Mouse (Mus musculus) embryonic facial prominence, embryonic 11.5 days (tissue): ENCODE data around the gene Pmepa1. TPM values are rescaled to one million over a fixed set of nuclear protein-coding genes. Genes with fewer than 3 reads are reported as not detected.

Source experiments
- ATAC-seq: fragments of 200-750 bp; cut with Nextera tagmentation; replicated peaks from 2 replicates; pipeline ENCODE4 v1.8.0; 2017; ENCODE audit warnings: low read depth; ENCODE audit not compliant: insufficient number of reproducible peaks, low FRiP score, low TSS enrichment
- DNase-seq: peaks from one replicate; pipeline ENCODE4 v3.0.0-alpha.2; 2015; ENCODE audit warnings: low spot score
- H3K27ac ChIP-seq: fragments of 300-500 bp; sonication (generic); replicated peaks from 2 replicates; pipeline ENCODE4 v1.5.1; 2014; ENCODE audit warnings: mild to moderate bottlenecking, low read depth, low read length, control low read depth
- H3K27me3 ChIP-seq: fragments of 300-500 bp; sonication (generic); 2 replicates; pipeline ENCODE4 v1.6.1; 2014; ENCODE audit warnings: mild to moderate bottlenecking, low read length, moderate library complexity, mixed read lengths; ENCODE audit not compliant: control insufficient read depth, insufficient read depth
- H3K36me3 ChIP-seq: fragments of 300-500 bp; sonication (generic); replicated peaks from 2 replicates; pipeline ENCODE4 v1.6.1; 2014; ENCODE audit warnings: low read depth, mild to moderate bottlenecking, low read length, moderate library complexity, mixed read lengths; ENCODE audit not compliant: control insufficient read depth, insufficient read depth
- H3K4me1 ChIP-seq: fragments of 300-500 bp; sonication (generic); 2 replicates; pipeline ENCODE4 v1.6.1; 2014; ENCODE audit warnings: low read length, mixed read lengths; ENCODE audit not compliant: control insufficient read depth, insufficient read depth
- H3K4me2 ChIP-seq: fragments of 300-500 bp; sonication (generic); 2 replicates; pipeline ENCODE4 v1.6.1; 2014; ENCODE audit warnings: low read depth, mild to moderate bottlenecking, control low read depth, low read length, moderate library complexity
- H3K4me3 ChIP-seq: fragments of 300-500 bp; sonication (generic); 2 replicates; pipeline ENCODE4 v1.5.1; 2014; ENCODE audit warnings: low read depth, low read length, control low read depth
- H3K9ac ChIP-seq: fragments of 300-500 bp; sonication (generic); replicated peaks from 2 replicates; pipeline ENCODE4 v1.6.1; 2014; ENCODE audit warnings: mild to moderate bottlenecking, control low read depth, low read length
- H3K9me3 ChIP-seq: fragments of 300-500 bp; sonication (generic); replicated peaks from 2 replicates; pipeline ENCODE4 v1.6.1; 2016; ENCODE audit warnings: mild to moderate bottlenecking, low read length, inconsistent platforms, mixed read lengths; ENCODE audit not compliant: control insufficient read depth
- WGBS: fragments of 180-500 bp; shearing (Covaris S2); extraction: QIAGEN DNeasy Blood & Tissue Kit; methylation state at CpG from one replicate; pipeline ENCODE4 v1.1.7; 2014; 5-methylcytosine and 5-hydroxymethylcytosine counted together
- polyA plus RNA-seq: library from polyadenylated mRNA; unstranded; fragments of >200 nt; fragmentation: Nextera tagmentation; extraction: Ambion mirVana; gene quantifications from 2 replicates; pipeline ENCODE4 v1.2.1, GENCODE M21; 2014

Gene Pmepa1
- polyA plus RNA-seq, 1 experiment from 2014 or later, result 3.3 TPM

GRCm38 (mm10) chr2:173265468-173266265, 10.7 kb downstream of the Pmepa1 start:
- Histone ChIP-seq H3K4me3 (no peak overlapping the region), H3K27ac (no peak overlapping the region), H3K36me3 (no peaks in the 10 kb centered on the region), H3K27me3 (no peaks in the 10 kb centered on the region), H3K9ac (no peak overlapping the region), H3K4me1 (peaks cover 6% of the 10 kb centered on the region), H3K9me3 (no peaks in the 10 kb centered on the region), H3K4me2 (no peak overlapping the region)
- WGBS, result 88% methylated on average over 22 of the region's 22 CpGs
- no peak for ATAC-seq
- DNase-seq, result no peak

DNA sequence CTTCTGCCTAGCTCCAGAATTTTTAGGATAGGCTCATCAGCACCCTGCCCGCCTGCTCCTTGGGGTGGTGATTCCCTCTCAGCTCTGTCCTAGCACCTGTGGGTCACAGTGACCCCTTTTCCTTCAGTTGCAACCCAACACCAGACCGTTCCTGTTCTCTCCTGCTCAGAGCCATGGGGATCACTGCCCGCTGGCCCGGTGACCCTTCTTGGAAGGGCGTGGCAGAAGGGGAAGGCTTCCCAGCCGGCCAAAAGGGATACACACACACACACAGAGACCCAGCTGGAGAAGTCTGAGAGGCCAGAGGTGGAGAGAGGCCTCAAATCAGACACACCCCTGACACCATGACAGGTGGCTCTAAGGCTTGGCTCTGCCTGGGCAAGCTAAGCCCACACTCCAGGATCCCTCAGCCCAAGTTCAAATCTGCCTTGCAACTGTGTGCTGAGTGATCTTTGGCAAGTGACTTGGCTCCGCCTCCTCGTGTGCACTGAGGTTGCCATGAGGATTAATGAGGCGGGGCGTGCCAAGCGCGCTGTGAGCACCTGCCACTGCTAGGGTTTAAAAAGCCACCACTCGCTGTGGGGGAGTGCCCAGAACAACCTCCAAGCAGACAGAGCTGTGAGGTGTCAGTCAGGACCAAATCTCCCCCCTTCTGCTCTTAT, 11.7 kb downstream of the Pmepa1 start:
- Histone ChIP-seq H3K9ac (no peak overlapping the region), H3K4me1 (peaks cover 2% of the 10 kb centered on the region), H3K27me3 (no peaks in the 10 kb centered on the region), H3K4me2 (no peak overlapping the region), H3K4me3 (no peak overlapping the region), H3K27ac (no peak overlapping the region), H3K9me3 (no peaks in the 10 kb centered on the region), H3K36me3 (no peaks in the 10 kb centered on the region)
- DNase-seq (no peak), ATAC-seq (peak; percentile 40; the same call in 1 of the 2 replicates)
- WGBS, result 30% methylated on average over 13 of the region's 13 CpGs

DNA sequence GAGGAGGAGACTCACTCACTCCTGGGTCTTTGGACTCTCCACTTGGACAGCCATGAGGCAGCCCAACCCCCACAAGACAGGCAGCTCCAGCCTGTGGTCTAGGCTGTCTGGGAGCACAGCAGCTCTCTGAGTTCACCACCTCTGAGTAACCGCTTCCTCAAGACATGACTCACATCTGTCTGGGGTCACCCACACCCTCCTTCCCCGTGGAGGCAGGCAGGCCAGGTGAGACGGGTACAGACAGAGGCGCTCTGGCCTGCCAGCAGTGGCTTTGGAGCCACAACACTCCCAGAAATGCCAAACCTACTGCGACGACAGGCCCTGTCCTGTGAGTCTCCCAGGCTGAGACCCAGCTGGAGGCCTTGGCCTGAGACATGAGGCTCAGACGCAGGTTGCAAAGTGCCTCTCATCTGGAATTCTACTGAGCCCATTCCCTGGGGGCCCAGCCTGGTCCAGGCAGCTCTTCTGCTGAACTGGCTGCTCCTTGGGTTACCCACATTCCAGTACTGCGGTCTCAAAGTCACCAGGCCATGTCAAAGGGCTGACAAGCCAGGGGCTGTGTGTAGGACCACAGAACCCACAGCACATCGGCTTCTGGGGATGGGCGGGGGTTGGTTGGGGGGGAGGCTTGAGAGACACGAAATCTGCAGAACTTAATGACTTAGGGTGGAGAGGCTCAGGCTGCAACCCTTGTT, 12.6 kb downstream of the Pmepa1 start:
- ATAC-seq, result 0 out of 2 replicates have a peak, but pooled peaks have one; percentile 12
- Histone ChIP-seq H3K4me1 (peaks cover 2% of the 10 kb centered on the region), H3K4me3 (no peak overlapping the region), H3K36me3 (no peaks in the 10 kb centered on the region), H3K27me3 (no peaks in the 10 kb centered on the region), H3K9me3 (no peaks in the 10 kb centered on the region), H3K9ac (no peak overlapping the region), H3K4me2 (no peak overlapping the region), H3K27ac (no peak overlapping the region)
- no peak for DNase-seq
- 52% methylated on average over 11 of the region's 11 CpGs for WGBS

- Histone ChIP-seq H3K27ac (no peak overlapping the region), H3K4me3 (no peak overlapping the region), H3K27me3 (no peaks in the 10 kb centered on the region), H3K9me3 (no peaks in the 10 kb centered on the region), H3K9ac (no peak overlapping the region), H3K36me3 (no peaks in the 10 kb centered on the region), H3K4me1 (peaks cover 2% of the 10 kb centered on the region), H3K4me2 (no peak overlapping the region)
- no peak for ATAC-seq
- no peak for DNase-seq
- 85% methylated on average over 10 of the region's 10 CpGs for WGBS
Observed at GRCm38 (mm10) chr2:173261497-173261896, 14.8 kb downstream of the Pmepa1 start.

DNA sequence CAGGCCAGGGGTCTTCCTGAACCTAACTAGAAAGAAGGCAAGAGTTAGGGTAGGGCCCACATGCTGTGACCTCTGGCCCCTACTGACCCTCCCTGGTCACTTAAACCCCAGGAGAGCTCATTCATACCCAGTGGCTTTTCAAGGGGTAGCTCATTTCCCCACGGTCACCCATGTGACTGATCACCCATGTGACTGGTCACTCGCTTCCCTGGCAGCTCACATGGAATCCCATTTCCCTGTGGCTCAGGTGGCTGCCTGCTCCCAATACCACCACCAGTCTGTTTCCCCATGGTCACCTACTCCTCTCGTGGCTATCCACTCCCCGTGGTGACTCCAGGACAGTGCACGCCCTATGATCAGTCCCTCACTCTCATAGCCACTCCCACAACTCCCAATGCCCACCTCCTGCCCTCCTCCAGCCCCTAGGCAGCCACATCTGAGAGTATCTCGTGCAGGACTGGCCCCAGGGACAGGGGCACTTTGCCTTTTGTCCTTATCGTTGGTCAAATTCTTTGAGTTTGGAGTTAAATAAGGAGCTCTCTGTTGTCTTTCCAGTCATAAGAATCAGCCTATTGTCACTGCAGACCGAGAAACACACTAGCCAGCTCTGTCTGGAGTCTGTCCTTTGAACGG, 17.8 kb downstream of the Pmepa1 start:
- Histone ChIP-seq H3K9ac (no peak overlapping the region), H3K4me3 (no peak overlapping the region), H3K27ac (no peak overlapping the region), H3K36me3 (no peaks in the 10 kb centered on the region), H3K4me2 (no peak overlapping the region), H3K4me1 (peaks cover 18% of the 10 kb centered on the region), H3K9me3 (no peaks in the 10 kb centered on the region), H3K27me3 (no peaks in the 10 kb centered on the region)
- DNase-seq, result no peak
- ATAC-seq, result no peak
- 24% methylated on average over 9 of the region's 9 CpGs for WGBS

- no peak for DNase-seq
- Histone ChIP-seq H3K9ac (no peak overlapping the region), H3K4me2 (no peak overlapping the region), H3K4me1 (peaks cover 23% of the 10 kb centered on the region), H3K27me3 (no peaks in the 10 kb centered on the region), H3K4me3 (no peak overlapping the region), H3K36me3 (no peaks in the 10 kb centered on the region), H3K27ac (no peak overlapping the region), H3K9me3 (no peaks in the 10 kb centered on the region)
- WGBS, result 52% methylated on average over 6 of the region's 7 CpGs
- ATAC-seq, result no peak
Observed at GRCm38 (mm10) chr2:173257610-173258009, 18.7 kb downstream of the Pmepa1 start.

- no peaks in the 10 kb centered on the region for H3K27me3 ChIP-seq
- H3K4me2 ChIP-seq, result no peak overlapping the region
- no peaks in the 10 kb centered on the region for H3K36me3 ChIP-seq
- DNase-seq, result no peak
- no peak overlapping the region for H3K4me3 ChIP-seq
- ATAC-seq, result no peak
- no peak overlapping the region for H3K27ac ChIP-seq
- H3K9me3 ChIP-seq, result no peaks in the 10 kb centered on the region
- peaks cover 23% of the 10 kb centered on the region for H3K4me1 ChIP-seq
- no peak overlapping the region for H3K9ac ChIP-seq
- 71% methylated on average over 4 of the region's 4 CpGs for WGBS
Observed at GRCm38 (mm10) chr2:173256552-173256949, 19.8 kb downstream of the Pmepa1 start.
